Mouse (Mus musculus): ENCODE results near the gene Ext2. TPM values are rescaled to one million over a fixed set of nuclear protein-coding genes. Genes with fewer than 3 reads are reported as not detected.

The Ext2 gene
- polyA plus RNA-seq, 1 experiment from 2014 or later = 64.2 TPM

- Histone ChIP-seq H3K9me3 (no peaks in the 10 kb centered on the region), H3K27ac (replicated peaks) (no peak overlapping the region), H3K27me3 (no peaks in the 10 kb centered on the region), H3K4me1 (no peaks in the 10 kb centered on the region), H3K4me2 (replicated peaks) (no peak overlapping the region), H3K36me3 (peaks cover 22% of the 10 kb centered on the region), H3K4me3 (no peak overlapping the region), H3K9ac (replicated peaks) (no peak overlapping the region)
- no peak for ATAC-seq (replicated peaks)
- WGBS = 96% methylated on average over 2 of the region's 2 CpGs
These were observed 19.4 kb downstream of the Ext2 start for GRCm38 (mm10) chr2:93802947-93803346.

DNA sequence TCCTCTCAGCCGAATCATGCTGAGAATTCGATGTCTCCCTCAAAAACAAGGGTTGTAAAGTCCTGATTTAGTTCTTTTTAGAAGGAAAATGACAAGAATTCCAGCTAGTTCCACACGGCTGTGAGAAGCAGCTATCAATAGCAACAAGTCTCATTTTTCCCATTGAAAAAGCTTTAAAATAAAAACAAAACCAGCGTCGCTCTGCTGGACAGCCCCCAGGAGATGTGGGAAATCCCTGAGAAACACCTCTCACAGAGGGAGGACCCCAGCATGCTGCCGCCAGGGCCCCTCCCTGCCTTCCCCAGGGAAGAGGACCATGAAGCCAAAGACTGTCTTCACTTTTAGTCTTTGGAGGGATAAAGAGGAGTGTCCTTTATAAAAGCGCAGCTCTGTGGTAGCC lies 21.3 kb downstream of the Ext2 start:
- no peak overlapping the region for H3K27ac ChIP-seq (replicated peaks)
- no peak for ATAC-seq (replicated peaks)
- 74% methylated on average over 7 of the region's 7 CpGs for WGBS
- no peaks in the 10 kb centered on the region for H3K9me3 ChIP-seq
- H3K4me3 ChIP-seq = no peak overlapping the region
- H3K9ac ChIP-seq (replicated peaks) = no peak overlapping the region
- H3K4me1 ChIP-seq = no peaks in the 10 kb centered on the region
- no peaks in the 10 kb centered on the region for H3K27me3 ChIP-seq
- H3K36me3 ChIP-seq = peaks cover 25% of the 10 kb centered on the region
- no peak overlapping the region for H3K4me2 ChIP-seq (replicated peaks)

- ATAC-seq (replicated peaks) = no peak
- Histone ChIP-seq H3K9me3 (no peaks in the 10 kb centered on the region), H3K27ac (replicated peaks) (no peak overlapping the region), H3K36me3 (peaks cover 40% of the 10 kb centered on the region), H3K4me2 (replicated peaks) (no peak overlapping the region), H3K9ac (replicated peaks) (no peak overlapping the region), H3K4me1 (no peaks in the 10 kb centered on the region), H3K27me3 (no peaks in the 10 kb centered on the region), H3K4me3 (no peak overlapping the region)
- 85% methylated on average over 19 of the region's 19 CpGs for WGBS
These were observed 25.1 kb downstream of the Ext2 start for GRCm38 (mm10) chr2:93797162-93797795.

DNA sequence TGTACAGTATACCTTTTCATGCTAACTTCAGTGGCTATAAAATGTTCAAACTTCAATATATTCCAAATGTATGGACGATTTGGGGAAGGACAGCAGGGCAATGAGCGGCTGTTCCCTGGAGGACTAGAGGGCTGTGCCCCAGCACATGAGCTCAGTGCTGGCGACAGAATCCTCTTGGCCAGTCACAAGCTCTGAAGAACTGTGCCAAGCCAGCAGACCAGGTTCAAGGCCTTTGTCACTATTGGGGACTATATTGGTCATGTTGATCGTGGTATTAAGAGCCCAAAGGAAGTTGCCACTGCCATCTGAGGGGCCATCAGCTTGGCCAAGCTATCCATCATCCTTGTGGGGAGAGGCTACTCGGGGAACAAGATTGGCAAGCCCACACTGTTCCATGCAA lies 28.0 kb downstream of the Ext2 start:
- Histone ChIP-seq H3K9ac (replicated peaks) (no peak overlapping the region), H3K36me3 (peaks cover 43% of the 10 kb centered on the region), H3K4me2 (replicated peaks) (no peak overlapping the region), H3K27ac (replicated peaks) (no peak overlapping the region), H3K4me3 (no peak overlapping the region), H3K9me3 (no peaks in the 10 kb centered on the region), H3K27me3 (no peaks in the 10 kb centered on the region), H3K4me1 (peaks cover 6% of the 10 kb centered on the region; the same call in 1 of the 2 replicates)
- ATAC-seq (replicated peaks) = no peak
- 96% methylated on average over 5 of the region's 5 CpGs for WGBS

DNA sequence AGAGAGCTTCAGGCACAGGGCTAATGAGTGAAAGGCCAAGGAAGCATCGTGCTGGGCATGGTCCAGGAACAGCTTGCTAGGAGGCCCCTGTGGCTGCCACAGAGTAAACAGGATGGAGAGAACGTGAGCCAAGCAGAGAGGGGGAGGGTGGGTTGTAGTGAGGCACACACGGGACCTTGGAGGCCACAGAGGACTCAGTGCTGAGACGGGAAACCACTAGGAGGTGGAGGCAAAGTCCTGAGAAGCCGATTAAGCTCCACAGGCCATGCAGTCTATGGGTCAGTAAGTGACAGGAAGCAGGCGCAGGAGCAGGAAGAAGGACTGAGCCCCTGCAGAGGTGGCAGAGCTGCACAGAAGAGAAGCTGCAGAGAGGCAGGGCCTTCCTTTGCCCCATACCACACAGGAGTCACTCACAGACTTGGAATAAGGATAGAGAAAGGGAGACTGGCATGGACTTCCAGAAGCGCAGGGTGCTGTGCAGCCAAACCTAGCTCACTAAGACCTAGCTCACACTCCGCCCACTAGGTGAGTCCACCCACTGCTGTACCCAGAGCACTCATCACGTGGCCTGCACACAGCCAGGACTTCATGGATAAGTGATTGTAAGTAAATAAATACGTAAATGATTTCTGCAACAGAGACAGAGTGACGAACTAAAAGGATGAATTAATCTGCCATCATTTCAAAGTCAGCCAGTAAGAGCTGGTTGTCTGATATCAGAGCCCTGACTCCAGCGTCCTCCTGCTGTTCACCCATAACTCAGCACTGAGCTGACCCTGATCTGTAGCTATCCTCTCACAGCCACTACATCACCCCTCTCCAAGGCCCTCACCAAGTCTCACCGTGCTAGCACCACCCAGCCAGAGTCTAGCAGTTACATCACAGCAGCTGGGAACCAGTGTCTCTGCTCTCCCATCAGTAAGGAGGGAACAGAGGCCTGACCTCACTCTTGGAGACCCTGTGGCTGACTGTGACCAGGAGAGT lies 30.6 kb downstream of the Ext2 start:
- no peak overlapping the region for H3K4me2 ChIP-seq (replicated peaks)
- no peak overlapping the region for H3K9ac ChIP-seq (replicated peaks)
- 72% methylated on average over 13 of the region's 13 CpGs for WGBS
- no peaks in the 10 kb centered on the region for H3K27me3 ChIP-seq
- 0 out of 2 replicates have a peak, but pooled peaks have one; percentile 48 for ATAC-seq (replicated peaks)
- H3K9me3 ChIP-seq = no peaks in the 10 kb centered on the region
- peaks cover 6% of the 10 kb centered on the region; the same call in 1 of the 2 replicates for H3K4me1 ChIP-seq
- no peak overlapping the region; the same call in 1 of the 2 replicates for H3K27ac ChIP-seq (replicated peaks)
- H3K36me3 ChIP-seq = peaks cover 32% of the 10 kb centered on the region
- H3K4me3 ChIP-seq = no peak overlapping the region

DNA sequence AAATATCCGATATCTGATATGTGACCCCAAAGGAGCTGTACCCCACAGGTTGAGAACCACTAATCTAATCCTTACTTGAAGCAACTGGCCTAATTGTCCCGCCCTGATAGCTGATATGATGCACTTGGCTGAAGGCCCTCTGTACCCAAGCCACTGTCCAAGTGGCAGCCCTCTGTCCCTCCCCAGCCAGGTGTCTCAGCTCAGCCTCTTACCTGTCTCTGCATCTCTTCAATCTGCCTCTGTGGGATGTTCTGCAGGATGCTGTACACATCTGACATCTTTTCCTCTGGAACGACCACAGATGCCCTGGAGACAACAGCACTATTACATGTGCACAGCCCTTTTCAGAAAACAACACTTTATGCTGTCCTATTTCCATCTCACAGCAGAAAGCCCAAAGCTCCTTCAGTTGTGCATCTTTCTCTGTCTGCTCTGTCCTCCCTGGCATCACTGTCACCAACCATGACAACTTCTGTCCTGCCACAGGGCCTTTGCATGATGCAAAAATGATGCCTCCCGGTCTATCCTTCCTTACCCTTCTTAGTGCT lies 31.5 kb downstream of the Ext2 start:
- Histone ChIP-seq H3K4me1 (peaks cover 9% of the 10 kb centered on the region), H3K36me3 (peaks cover 24% of the 10 kb centered on the region), H3K9me3 (no peaks in the 10 kb centered on the region), H3K27me3 (no peaks in the 10 kb centered on the region), H3K9ac (replicated peaks) (no peak overlapping the region), H3K4me2 (replicated peaks) (no peak overlapping the region), H3K27ac (replicated peaks) (no peak overlapping the region), H3K4me3 (no peak overlapping the region)
- no peak for ATAC-seq (replicated peaks)
- WGBS = 88% methylated on average over 4 of the region's 4 CpGs

GRCm38 (mm10) chr2:93788557-93788956 lies 33.8 kb downstream of the Ext2 start:
- ATAC-seq (replicated peaks) = no peak
- Histone ChIP-seq H3K4me1 (peaks cover 29% of the 10 kb centered on the region), H3K27ac (replicated peaks) (no peak overlapping the region), H3K4me3 (no peak overlapping the region), H3K36me3 (peaks cover 4% of the 10 kb centered on the region; the same call in 1 of the 2 replicates), H3K4me2 (replicated peaks) (no peak overlapping the region), H3K27me3 (no peaks in the 10 kb centered on the region), H3K9me3 (no peaks in the 10 kb centered on the region), H3K9ac (replicated peaks) (no peak overlapping the region)
- 90% methylated on average over 5 of the region's 5 CpGs for WGBS

DNA sequence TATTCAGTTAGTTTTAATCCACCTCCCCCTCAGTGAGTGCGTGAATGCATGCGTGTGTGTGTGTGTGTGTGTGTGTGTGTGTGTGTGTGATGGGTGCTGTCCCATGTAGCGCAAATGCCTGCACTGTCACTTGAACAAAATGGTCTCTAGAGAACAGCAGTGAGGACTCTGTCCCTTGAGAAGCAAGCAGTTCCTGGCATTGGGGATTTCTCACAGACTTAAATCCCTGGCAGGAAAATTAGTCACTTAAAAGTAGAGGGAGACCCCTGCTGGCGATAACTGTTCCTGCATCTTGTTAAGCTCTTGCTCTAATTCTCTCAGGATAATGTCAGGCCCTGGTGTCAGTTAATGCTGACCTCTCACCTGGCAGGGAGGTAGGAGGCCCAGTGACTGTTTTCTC lies 36.2 kb downstream of the Ext2 start:
- 46% methylated on average over 4 of the region's 4 CpGs for WGBS
- peaks cover 4% of the 10 kb centered on the region; the same call in 1 of the 2 replicates for H3K36me3 ChIP-seq
- H3K9me3 ChIP-seq = no peaks in the 10 kb centered on the region
- H3K4me2 ChIP-seq (replicated peaks) = no peak overlapping the region
- no peak overlapping the region for H3K27ac ChIP-seq (replicated peaks)
- peaks cover 23% of the 10 kb centered on the region for H3K4me1 ChIP-seq
- no peaks in the 10 kb centered on the region for H3K27me3 ChIP-seq
- no peak overlapping the region for H3K9ac ChIP-seq (replicated peaks)
- no peak overlapping the region for H3K4me3 ChIP-seq
- 0 out of 2 replicates have a peak, but pooled peaks have one; percentile 57 for ATAC-seq (replicated peaks)

GRCm38 (mm10) chr2:93785432-93785798 lies 37.0 kb downstream of the Ext2 start:
- no peaks in the 10 kb centered on the region for H3K9me3 ChIP-seq
- H3K4me3 ChIP-seq = no peak overlapping the region
- H3K9ac ChIP-seq (replicated peaks) = no peak overlapping the region
- peaks cover 23% of the 10 kb centered on the region for H3K4me1 ChIP-seq
- no peak overlapping the region for H3K4me2 ChIP-seq (replicated peaks)
- no peaks in the 10 kb centered on the region for H3K36me3 ChIP-seq
- no peaks in the 10 kb centered on the region for H3K27me3 ChIP-seq
- whole genome bisulfite sequencing = 45% methylated on average over 2 of the region's 2 CpGs
- ATAC-seq (replicated peaks) = no peak
- no peak overlapping the region for H3K27ac ChIP-seq (replicated peaks)

GRCm38 (mm10) chr2:93784721-93785431 lies 37.5 kb downstream of the Ext2 start:
- Histone ChIP-seq H3K4me2 (replicated peaks) (no peak overlapping the region), H3K9me3 (no peaks in the 10 kb centered on the region), H3K27ac (replicated peaks) (no peak overlapping the region; the same call in 1 of the 2 replicates), H3K9ac (replicated peaks) (no peak overlapping the region), H3K36me3 (no peaks in the 10 kb centered on the region), H3K4me1 (peaks cover 23% of the 10 kb centered on the region), H3K27me3 (no peaks in the 10 kb centered on the region), H3K4me3 (no peak overlapping the region)
- ATAC-seq (replicated peaks) = 0 out of 2 replicates have a peak, but pooled peaks have one; percentile 24
- WGBS = 37% methylated on average over 12 of the region's 12 CpGs

DNA sequence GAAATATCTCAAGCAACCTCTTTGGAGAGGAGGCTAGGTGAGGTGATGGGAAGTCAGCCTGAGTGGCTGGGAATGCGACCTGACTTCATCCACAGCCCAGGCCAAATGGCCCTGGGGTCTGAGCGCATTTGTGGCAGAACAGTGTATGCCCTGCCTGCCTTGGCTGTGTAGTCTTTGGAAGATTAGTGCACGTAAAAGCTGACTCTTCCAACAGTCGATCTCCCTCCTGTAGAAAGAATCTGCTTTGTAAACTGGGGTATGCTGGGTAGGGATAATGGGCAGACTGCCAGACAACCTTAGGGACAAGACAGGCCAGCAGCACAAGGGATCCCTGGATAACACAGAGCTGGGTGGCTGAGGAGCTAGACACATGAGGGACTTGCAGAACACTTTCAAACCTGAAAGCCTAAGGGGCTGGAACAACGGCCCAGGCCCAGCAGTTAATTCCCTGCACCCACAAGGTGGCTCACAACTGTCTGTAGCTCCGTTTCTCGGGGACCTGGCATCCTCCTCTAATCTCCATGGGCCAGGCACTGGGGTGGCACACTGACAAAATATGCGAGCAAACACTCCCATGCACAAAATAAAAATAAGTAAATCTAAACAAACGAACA lies 38.3 kb downstream of the Ext2 start:
- Histone ChIP-seq H3K27me3 (no peaks in the 10 kb centered on the region), H3K4me2 (replicated peaks) (no peak overlapping the region), H3K4me3 (no peak overlapping the region), H3K9ac (replicated peaks) (no peak overlapping the region), H3K9me3 (no peaks in the 10 kb centered on the region), H3K4me1 (peaks cover 32% of the 10 kb centered on the region), H3K27ac (replicated peaks) (no peak overlapping the region), H3K36me3 (no peaks in the 10 kb centered on the region)
- 66% methylated on average over 9 of the region's 9 CpGs for WGBS
- ATAC-seq (replicated peaks) = no peak

All from forebrain, embryonic 15.5 days (tissue).